Mouse (Mus musculus) lung, postnatal 0 days (tissue): ENCODE measurements around the gene Shpk.

Source experiments
- CTCF ChIP-seq: IDR thresholded peaks from 2 replicates; pipeline ENCODE4 v1.5.1; 2016; ENCODE audit warnings: antibody characterized with exemption, mild to moderate bottlenecking
- EP300 ChIP-seq: IDR thresholded peaks from 2 replicates; pipeline ENCODE4 v1.6.1; 2016; ENCODE audit warnings: antibody characterized with exemption, mild to moderate bottlenecking, control low read depth

DNA sequence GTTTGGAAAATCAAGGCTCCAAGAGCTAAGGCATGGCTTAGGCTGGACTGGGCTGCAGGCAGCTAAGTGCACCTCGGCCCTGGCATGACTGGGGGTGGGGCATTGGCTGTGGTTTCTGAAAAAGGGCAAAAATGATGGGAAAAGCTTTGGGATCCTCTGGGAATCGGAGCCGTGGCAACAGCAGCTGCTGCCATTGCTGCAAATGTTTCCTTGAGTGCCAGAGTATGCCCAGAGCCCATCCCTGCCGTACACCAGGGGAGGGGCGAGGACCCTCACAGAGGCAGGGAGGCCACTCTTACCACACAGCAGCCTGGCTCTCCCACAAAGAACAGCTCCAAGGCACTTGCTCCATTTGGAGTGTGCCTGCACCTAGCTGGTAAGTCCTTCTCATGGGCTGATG, 34.7 kb downstream of the Shpk start, which contains the start of gene Trpv1:
- TF ChIP-seq CTCF (no peak), EP300 (no peak)
